Mouse (Mus musculus) cerebellum, adult 2 months (tissue): ENCODE results near the gene Olfr96.

Source experiments
- CTCF ChIP-seq: fragments of 200-500 bp; IDR thresholded peaks from 2 replicates; pipeline ENCODE4 v1.5.1; 2011; ENCODE audit warnings: low read depth, mild to moderate bottlenecking, control low read depth, low read length, moderate library complexity, borderline replicate concordance; ENCODE audit not compliant: insufficient read depth
- POLR2A ChIP-seq: fragments of 200-500 bp; IDR thresholded peaks from 2 replicates; pipeline ENCODE4 v1.6.1; 2011; ENCODE audit warnings: low read length, control low read depth, borderline replicate concordance; ENCODE audit not compliant: insufficient read depth

- TF ChIP-seq CTCF = no peak
- no peak for TF ChIP-seq POLR2A
Observed at GRCm38 (mm10) chr17:37219846-37220245, at the start of gene Olfr96.
